Mouse (Mus musculus) liver, adult 2 months (tissue): ENCODE data around the gene Tnc. TPM values are rescaled to one million over a fixed set of nuclear protein-coding genes. Genes with fewer than 3 reads are reported as not detected.

Experiments used
- DNase-seq: peaks from one replicate; pipeline ENCODE4 v3.0.0-alpha.2; 2011; ENCODE audit warnings: low read depth, low spot score; ENCODE audit errors: extremely low read depth
- H3K27ac ChIP-seq: fragments of 200-500 bp; replicated peaks from 2 replicates; pipeline ENCODE4 v1.5.1; 2012; ENCODE audit warnings: low read depth, mild to moderate bottlenecking, control low read depth, inconsistent platforms, low read length; ENCODE audit not compliant: insufficient read depth
- H3K27me3 ChIP-seq: fragments of 200-500 bp; 2 replicates; pipeline ENCODE4 v1.6.1; 2012; ENCODE audit warnings: mild to moderate bottlenecking, moderate library complexity, low read length, inconsistent platforms; ENCODE audit not compliant: control insufficient read depth, insufficient read depth
- H3K36me3 ChIP-seq: fragments of 200-500 bp; 2 replicates; pipeline ENCODE4 v1.6.1; 2012; ENCODE audit warnings: low read length, inconsistent platforms; ENCODE audit not compliant: control insufficient read depth, insufficient read depth
- H3K4me1 ChIP-seq: fragments of 200-500 bp; 2 replicates; pipeline ENCODE4 v1.6.1; 2011; ENCODE audit warnings: low read length; ENCODE audit not compliant: control insufficient read depth, insufficient read depth
- H3K4me3 ChIP-seq: fragments of 200-500 bp; 2 replicates; pipeline ENCODE4 v1.5.1; 2011; ENCODE audit warnings: low read depth, mild to moderate bottlenecking, control low read depth, low read length, moderate library complexity; ENCODE audit not compliant: insufficient read depth
- H3K79me2 ChIP-seq: fragments of 200-500 bp; 2 replicates; pipeline ENCODE4 v1.6.1; 2012; ENCODE audit warnings: inconsistent platforms, mild to moderate bottlenecking, low read length, moderate library complexity; ENCODE audit not compliant: control insufficient read depth, insufficient read depth
- H3K9ac ChIP-seq: fragments of 200-500 bp; 2 replicates; pipeline ENCODE4 v1.6.1; 2012; ENCODE audit warnings: low read depth, mild to moderate bottlenecking, control low read depth, inconsistent platforms, low read length
- CTCF ChIP-seq: fragments of 200-500 bp; IDR thresholded peaks from 2 replicates; pipeline ENCODE4 v1.5.1; 2011; ENCODE audit warnings: low read depth, low read length, control low read depth
- POLR2A ChIP-seq: fragments of 200-500 bp; IDR thresholded peaks from 2 replicates; pipeline ENCODE4 v1.6.1; 2011; ENCODE audit warnings: low read length, control low read depth; ENCODE audit not compliant: insufficient read depth; ENCODE audit errors: extremely low read depth
- WGBS: fragments of 180-500 bp; shearing (Covaris S2); methylation state at CpG from one replicate; pipeline ENCODE4 v1.1.7; 2018; 5-methylcytosine and 5-hydroxymethylcytosine counted together
- polyA plus RNA-seq: library from polyadenylated mRNA; depleted of rRNA; stranded (reverse); fragments of >200 nt; gene quantifications from 2 replicates; pipeline ENCODE4 v1.2.3, GENCODE M21; 2012
- total RNA-seq: library from RNA; depleted of rRNA; stranded (reverse); fragments of >200 nt; gene quantifications from 2 replicates; pipeline ENCODE4 v1.2.3, GENCODE M21; 2014

The Tnc gene
- total and polyA plus RNA-seq, 2 experiments = 0.24 to 0.37 TPM

DNA sequence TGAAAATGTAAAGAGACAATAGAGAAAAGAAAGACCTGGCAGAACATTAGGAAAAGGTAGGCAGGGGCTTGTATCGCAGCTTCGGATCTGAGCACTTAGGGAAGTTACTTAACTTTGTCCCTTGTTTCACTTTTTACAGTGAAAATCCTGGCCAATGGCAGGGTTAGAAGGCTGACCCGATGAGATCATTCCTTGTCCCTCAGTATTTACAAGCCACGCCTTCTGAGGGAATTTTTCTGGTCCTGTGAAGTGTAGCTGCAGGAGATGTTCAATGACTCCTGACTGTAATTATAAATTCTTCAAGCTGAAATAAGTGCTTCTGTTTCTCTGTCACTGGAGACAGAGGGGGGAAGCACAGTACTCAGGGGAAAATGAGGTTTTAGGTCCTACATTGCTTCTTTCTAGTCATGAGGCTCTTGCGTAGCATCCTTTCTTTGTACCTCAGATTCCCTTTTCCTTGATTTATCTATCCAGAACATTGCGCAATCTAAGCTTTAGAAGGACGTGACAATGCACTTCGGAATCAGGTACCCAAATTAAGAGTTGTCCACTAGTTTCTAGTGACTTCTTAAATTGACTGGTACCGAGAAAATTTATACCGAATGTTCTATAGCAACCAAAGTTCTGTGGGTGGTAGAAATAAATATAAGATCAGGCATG, 25.8 kb downstream of the Tnc start:
- WGBS = 87% methylated on average over 10 of the region's 10 CpGs
- Histone ChIP-seq H3K27ac (no peak overlapping the region), H3K4me1 (no peaks in the 10 kb centered on the region), H3K27me3 (no peaks in the 10 kb centered on the region), H3K4me3 (no peak overlapping the region), H3K79me2 (no peaks in the 10 kb centered on the region), H3K36me3 (no peaks in the 10 kb centered on the region), H3K9ac (no peak overlapping the region)
- TF ChIP-seq POLR2A (no peak), CTCF (no peak)
- DNase-seq = no peak

DNA sequence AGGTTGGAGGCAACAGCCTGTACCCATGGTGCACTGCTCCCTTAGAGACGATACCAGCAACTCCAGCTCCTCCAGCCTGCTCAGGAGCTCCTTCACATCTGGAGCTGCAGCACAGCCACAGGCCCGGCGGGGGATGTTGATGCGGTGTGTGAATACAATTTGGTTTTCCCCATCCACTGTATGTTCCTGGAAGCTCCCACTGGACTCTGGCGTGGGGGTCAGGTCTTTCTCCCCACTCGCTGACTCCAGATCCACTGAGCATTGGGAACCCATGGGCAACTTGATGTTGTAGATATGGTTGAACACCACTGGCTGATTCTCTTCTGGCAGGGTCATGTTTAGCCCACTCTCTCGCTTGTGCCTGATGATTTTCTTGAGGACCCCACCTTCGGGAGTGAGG, 26.7 kb downstream of the Tnc start:
- Histone ChIP-seq H3K4me1 (no peaks in the 10 kb centered on the region), H3K27me3 (no peaks in the 10 kb centered on the region), H3K9ac (no peak overlapping the region), H3K36me3 (no peaks in the 10 kb centered on the region), H3K27ac (no peak overlapping the region), H3K79me2 (no peaks in the 10 kb centered on the region), H3K4me3 (no peak overlapping the region)
- WGBS = 85% methylated on average over 8 of the region's 8 CpGs
- TF ChIP-seq CTCF (no peak), POLR2A (no peak)
- no peak for DNase-seq

DNA sequence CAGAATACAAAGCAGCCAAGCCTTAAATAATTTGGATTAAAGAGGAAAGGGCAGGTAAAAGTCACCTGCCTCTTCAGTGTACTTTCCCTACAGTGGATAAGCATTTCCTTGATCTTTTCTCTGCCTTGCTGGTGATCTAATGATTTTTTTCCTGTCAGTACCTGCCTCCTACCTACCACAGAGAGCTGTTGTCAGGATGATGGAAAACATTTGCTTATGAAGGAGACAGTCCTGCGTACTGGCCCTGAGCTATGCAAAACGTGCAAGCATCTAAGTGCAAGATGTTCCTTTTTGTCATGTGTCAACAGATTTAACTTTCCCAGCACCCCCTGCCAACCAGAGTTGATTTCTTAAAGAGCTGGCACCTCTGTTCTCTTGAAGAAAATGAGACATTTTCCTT, 35.5 kb downstream of the Tnc start:
- Histone ChIP-seq H3K36me3 (no peaks in the 10 kb centered on the region), H3K9ac (no peak overlapping the region), H3K27ac (no peak overlapping the region), H3K4me1 (no peaks in the 10 kb centered on the region), H3K4me3 (no peak overlapping the region), H3K79me2 (no peaks in the 10 kb centered on the region), H3K27me3 (no peaks in the 10 kb centered on the region)
- no peak for DNase-seq
- no peak for TF ChIP-seq POLR2A
- TF ChIP-seq CTCF = no peak
- 49% methylated on average over 2 of the region's 2 CpGs for WGBS

DNA sequence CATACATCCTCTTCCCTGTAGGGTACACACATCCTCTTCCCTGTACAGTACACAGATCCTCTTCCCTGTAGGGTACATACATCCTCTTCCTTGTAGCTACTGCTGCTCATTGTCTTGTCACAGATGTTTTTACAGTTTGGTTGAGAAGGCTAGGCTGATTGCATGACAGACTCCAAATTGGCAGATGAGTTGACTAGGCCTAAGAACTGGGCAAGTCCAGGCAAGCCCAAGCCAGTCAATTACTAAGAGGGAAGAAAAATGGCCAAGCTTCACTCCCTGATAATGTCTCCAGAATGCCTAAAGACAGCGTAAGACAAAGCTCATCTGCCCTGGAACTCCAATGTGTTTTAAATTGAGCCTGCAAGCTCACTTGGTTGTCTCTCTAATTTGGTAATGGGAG, 36.9 kb downstream of the Tnc start:
- TF ChIP-seq POLR2A (no peak), CTCF (no peak)
- no peaks in the 10 kb centered on the region for H3K36me3 ChIP-seq
- no peak overlapping the region for H3K27ac ChIP-seq
- H3K4me1 ChIP-seq = no peaks in the 10 kb centered on the region
- H3K9ac ChIP-seq = no peak overlapping the region
- H3K4me3 ChIP-seq = no peak overlapping the region
- 94% methylated on average over 1 of the region's 1 CpGs for whole genome bisulfite sequencing
- DNase-seq = no peak
- no peaks in the 10 kb centered on the region for H3K79me2 ChIP-seq
- no peaks in the 10 kb centered on the region for H3K27me3 ChIP-seq

DNA sequence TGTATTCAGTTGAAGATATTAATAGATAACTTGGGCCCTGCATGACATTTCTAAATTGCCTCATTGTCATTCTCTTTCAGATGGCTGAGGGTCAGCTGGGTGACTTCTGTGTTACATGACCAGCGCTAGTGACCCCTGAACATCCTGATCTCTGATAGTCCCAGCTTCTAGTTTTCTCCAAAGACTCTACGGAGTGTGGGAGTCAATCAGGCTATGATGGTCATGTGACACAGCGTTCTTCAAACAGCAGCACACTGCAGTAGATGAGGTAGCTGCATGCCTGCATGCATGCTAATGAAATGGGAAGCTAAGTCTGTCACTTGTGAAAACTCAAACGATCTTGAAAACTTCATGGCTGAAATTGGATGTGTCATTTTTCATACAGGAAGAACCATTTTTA, 41.6 kb downstream of the Tnc start:
- Histone ChIP-seq H3K79me2 (no peaks in the 10 kb centered on the region), H3K27ac (no peak overlapping the region), H3K4me1 (no peaks in the 10 kb centered on the region), H3K4me3 (no peak overlapping the region), H3K36me3 (no peaks in the 10 kb centered on the region), H3K27me3 (no peaks in the 10 kb centered on the region), H3K9ac (no peak overlapping the region)
- TF ChIP-seq POLR2A = no peak
- TF ChIP-seq CTCF = no peak
- 79% methylated on average over 4 of the region's 4 CpGs for WGBS
- DNase-seq = no peak

DNA sequence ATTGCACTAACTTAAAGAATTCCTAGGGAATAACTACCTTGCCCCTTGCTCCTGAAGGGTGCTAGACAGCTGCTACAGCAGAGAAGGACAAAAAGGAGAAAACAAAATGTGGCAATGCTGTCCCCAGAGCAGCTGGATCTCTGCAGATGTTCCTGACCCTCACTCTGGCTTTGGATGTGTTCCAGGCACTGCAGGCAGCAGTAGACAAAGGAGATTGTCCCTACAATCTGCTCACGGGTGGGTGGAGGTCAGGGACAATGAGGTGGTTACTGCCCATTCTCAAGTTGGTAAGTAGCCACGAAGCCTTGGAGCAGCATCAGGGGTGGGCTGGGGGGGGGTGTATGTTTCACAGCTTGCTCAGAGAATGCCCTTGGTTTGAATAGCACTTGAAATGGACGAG, 43.1 kb downstream of the Tnc start:
- Histone ChIP-seq H3K4me3 (no peak overlapping the region), H3K27me3 (no peaks in the 10 kb centered on the region), H3K27ac (no peak overlapping the region), H3K9ac (no peak overlapping the region), H3K36me3 (no peaks in the 10 kb centered on the region), H3K79me2 (no peaks in the 10 kb centered on the region), H3K4me1 (no peaks in the 10 kb centered on the region)
- DNase-seq = no peak
- TF ChIP-seq CTCF (no peak), POLR2A (no peak)
- WGBS = 63% methylated on average over 3 of the region's 3 CpGs

DNA sequence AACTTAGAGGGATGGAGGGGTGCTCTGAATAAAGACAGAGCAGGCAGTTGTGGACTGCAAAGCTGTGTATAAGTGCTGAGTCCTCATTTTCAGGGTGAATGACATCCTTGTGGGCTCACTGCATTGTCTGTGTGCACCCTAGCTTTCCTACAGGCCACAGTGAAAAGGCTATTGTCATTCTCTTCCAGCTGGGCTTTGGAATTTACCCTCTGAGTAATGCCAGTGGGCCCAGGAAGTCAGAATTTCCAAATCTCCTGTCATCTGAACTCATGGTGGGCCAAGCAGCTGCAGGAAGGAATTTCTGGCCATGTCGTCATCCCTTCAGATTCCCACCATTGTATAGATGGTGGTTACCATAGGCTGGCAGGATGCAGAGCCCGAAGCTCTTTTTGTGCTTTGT, 44.6 kb downstream of the Tnc start:
- Histone ChIP-seq H3K4me1 (no peaks in the 10 kb centered on the region), H3K9ac (no peak overlapping the region), H3K27me3 (no peaks in the 10 kb centered on the region), H3K79me2 (no peaks in the 10 kb centered on the region), H3K36me3 (no peaks in the 10 kb centered on the region), H3K4me3 (no peak overlapping the region), H3K27ac (no peak overlapping the region)
- TF ChIP-seq POLR2A (no peak), CTCF (no peak)
- 84% methylated on average over 2 of the region's 2 CpGs for WGBS
- DNase-seq = no peak
